Mouse (Mus musculus): ENCODE results near the gene Pacrg.
A peak's percentile ranks its signal among the peaks of the same experiment; 100 is the strongest.

The Pacrg gene

DNA sequence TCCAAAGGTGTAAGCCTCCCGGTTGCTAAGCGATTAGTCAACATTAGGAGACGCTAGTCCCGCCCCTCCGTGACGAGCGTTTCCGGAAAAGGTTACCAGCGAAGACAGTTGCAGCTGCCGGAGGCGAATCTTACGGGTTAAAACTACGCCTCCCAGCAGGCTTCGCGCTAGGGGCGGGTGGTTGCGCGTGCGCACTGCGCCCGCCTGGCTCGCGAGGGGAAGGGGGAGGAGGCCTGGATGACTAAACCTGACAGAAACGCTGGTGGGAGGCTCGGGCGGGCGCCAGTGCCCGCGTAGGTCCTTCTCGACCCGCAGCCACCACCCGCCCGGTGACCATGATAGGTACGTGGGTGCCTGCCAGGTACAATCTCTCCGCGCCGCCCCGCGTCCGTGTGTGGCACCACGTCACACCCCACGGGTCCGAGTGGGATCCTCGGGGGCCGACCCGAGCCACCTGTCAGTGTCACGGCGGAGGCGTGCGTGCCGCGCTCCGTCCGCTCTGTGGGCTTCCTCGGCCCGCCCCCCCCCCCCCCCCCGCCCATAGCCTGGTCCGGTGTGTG lies at the start of gene Pacrg, which contains the start of gene Prkn:
TSS of gene Pacrg (minus strand) at position 164 of the 560 bp plus-strand sequence.
TSS of gene Prkn (plus strand) at position 237 of the 560 bp plus-strand sequence.
- DNase-seq (ENCODE audit: low spot score in 2 of 2): peak; percentile 96 to 98

DNA sequence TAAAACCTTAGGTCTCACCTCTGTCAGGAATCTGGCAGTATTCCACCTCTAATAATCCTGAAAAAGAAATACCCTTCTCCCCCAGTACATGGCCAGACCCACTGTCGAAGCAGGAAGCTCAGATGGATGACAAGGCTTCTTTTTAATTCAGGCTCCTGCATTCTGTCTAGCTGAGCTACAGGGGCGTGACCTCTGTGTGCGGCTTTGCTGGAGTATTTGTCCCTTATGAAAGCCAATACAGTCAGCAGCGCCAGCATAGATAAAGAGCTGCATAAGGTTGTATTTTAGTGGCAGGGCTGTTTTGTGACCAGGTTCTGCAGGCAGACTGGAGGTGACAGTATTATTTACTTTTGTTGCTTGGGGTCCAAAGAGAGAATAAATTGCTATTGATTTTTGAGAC lies 47.8 kb upstream of the Pacrg start:
- no peak for DNase-seq (ENCODE audit: low spot score in 2 of 2)

DNA sequence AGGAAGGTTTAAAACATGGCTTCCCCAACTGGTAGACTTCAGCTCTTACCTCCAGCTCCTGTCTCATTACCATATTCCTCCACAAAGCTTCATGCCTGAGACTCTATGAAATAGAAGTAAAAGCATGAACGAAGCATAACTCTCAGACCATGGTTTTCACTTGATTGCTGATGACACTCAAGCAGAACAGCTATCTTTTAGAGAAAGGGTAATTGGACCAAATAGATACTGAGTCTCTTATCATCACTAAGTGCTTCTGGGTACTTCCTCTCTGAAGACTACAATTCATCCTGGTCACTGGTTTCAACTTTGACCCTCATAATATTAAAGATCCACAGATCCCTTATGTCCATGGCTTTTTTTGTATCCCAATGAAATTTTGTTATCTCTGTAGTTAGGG lies 42.1 kb upstream of the Pacrg start:
- no peak for DNase-seq (ENCODE audit: low spot score in 2 of 2)

DNA sequence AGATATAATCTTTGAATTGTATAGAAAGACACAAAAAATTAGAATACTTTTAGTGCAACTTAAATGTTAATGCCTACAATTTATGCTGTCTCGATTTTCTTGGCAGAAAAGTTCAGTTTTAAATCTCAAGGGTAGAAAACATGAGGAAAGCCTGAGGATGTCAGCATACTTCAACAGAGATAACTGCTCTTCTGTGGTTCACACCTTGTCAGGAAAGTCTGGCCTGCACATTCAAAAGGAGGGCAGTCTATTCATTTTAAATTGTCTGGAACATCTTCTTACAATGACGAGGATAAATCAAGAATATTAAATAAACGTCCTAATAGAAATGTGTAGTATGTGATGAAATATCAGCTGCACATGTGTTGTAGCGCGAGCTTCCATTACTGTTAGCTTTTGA lies 38.9 kb upstream of the Pacrg start:
- no peak for DNase-seq (ENCODE audit: low spot score in 2 of 2)

DNA sequence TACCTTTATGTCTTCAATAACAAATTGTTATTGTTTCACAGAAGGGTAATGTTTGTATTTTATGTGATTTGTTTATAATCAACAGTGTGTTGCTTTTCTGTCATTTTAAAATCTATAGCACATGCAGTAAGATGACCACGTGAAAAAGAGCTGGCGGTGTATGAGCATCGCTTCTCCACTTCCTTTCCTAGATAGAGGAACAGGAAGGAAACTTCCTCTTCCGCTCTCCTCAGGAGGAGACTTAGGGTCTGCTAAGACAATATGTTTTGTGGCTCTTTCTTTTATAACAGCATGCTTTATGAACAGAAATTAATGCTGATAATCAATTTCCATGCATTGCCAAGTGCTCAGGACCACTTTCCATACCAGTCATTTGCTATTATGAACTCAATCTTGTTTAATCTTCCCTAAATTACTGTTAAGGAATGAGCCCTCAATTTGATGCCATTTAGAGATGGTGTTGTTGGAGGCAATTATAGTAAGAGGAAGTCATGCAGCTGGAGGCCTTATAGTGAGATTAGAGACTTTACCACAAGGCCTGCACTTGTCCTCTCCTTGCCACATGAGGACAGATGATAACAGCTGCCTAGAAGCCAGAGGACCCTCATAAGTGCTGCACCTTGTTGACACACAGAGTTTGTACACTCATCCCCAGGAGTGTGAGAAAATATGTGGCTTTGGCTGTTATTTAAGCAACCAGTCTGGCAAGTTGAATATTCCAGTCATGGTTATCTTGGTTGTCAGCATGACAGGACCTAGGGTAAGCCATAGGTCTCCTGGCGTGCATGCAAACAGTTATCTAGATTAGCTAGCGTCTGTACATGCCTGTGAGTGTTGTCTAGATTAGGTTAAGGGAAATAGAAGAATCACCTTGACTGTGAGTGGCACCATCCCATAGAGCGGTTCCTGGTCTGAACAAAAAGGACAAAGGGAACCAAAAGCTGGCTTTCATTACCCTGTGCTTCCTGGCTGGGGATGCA lies 34.4 kb upstream of the Pacrg start:
- DNase-seq (ENCODE audit: low spot score in 2 of 2): no peak

DNA sequence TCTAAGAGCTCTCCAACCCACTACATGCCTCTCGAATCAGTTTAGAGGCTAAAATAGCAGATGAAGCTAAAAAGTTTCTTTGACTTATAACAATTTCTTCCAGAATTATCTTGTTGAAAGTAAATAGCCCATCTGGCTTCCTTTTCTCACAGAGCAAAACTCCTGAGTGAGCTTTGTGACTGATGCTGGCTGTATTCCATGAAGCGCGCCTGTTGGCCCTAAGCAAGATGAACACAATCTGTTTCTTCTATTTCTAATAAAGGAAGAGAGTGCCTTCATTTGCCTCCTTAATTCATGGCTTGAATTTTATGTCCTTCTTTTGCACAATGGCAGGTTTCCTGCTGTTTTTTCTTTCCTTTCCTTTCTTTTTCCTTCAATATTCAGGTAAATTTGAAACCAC lies 14.1 kb upstream of the Pacrg start:
- no peak for DNase-seq (ENCODE audit: low spot score in 2 of 2)

DNA sequence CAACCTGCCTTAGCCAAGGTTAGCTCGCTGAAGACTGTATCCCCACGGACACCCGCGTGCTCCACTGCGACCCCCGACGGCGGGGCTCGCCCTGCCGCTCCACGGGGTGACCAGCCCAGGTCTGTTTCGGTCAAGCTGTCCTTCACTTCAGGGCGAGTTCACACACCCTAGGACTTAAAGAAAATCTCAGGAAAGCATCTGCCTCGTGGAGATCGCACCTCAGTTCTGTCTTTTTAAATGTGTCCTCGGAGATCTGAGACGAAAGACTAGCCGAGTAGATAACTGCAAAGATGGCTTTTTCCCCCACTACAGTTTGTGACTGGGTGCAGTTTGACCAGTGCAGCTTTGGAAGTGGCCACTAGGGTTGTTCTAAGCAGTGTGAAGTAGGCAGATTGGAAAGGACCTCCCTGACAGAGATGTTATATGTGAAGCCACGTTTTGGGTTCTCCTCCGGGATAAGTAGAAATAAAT lies 655 bp upstream of the Pacrg start:
- peak; percentile 49 to 54 for DNase-seq (ENCODE audit: low spot score in 2 of 2)

DNA sequence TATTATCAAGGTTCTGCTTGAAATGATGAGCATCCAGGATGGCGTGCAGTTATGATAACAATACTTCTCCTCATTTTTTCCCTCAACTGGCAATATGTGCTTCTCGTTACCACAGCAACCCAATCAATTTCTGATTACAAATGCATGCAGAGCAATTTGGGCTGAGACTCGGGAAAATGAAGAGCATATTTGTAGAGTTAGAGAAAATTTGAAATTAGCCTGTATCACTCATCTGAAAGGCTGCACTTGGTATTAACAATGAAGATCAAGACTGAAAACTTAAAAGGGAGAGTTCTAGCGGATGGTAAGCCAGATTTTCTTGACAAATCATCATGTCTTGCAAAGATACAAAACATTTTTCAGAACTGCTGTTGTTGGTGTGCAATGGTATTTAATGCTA lies 21.1 kb downstream of the Pacrg start:
- DNase-seq (ENCODE audit: low spot score in 2 of 2): no peak

DNA sequence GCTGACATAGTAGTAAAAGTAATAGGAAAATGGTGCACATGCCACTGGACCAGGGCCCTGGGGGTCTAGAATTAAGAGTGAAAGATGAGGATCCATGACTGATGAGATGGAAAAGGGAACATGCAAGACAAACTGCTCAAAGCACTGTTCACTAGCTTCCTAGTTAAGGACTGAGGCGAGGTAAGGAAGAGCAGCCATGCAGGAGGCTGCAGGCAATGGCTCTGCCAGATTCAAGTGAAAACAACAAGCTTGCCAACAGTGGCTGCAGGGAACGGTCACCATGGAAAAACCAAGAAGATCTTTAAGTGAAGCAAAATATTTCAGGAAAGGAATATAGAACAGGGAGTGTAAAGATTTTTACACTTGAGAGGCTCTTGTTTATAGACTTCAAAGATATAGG lies 31.5 kb downstream of the Pacrg start:
- no peak for DNase-seq (ENCODE audit: low spot score in 2 of 2)

DNA sequence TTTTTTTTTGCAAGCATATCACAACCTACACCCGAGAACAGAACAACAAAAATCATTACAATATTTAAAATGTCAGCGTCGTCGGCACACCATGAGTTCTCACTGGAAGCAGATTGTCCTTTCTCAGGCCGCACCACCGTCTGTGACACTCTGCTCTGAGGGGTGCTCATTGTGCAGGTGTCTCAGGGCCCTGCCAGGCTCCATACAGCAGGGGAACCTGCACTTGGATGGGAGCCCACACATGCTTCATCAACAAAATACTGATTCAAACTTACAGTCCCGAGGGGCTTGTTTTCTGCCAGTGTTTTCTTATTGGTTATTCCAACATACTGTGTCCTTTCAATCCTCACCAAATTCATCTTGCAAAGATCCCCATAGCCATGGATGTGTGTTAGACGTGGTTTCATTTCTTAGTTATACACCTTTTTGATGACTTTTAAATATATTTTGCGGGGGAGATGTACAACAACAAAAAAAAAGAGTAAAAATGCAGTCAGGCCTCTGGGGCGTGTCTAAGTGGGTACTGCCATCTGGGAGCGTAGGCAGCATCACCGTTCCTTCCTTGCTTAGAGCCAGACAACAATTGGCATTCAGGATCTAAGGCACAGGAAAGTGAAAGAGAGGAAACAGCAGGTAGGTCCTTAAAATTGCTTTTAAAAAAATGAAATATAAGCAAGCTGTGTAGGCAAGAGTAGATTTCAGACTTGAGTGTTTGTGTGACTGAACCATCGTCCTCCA lies 32.7 kb downstream of the Pacrg start:
- DNase-seq (ENCODE audit: low spot score in 2 of 2): no peak

DNA sequence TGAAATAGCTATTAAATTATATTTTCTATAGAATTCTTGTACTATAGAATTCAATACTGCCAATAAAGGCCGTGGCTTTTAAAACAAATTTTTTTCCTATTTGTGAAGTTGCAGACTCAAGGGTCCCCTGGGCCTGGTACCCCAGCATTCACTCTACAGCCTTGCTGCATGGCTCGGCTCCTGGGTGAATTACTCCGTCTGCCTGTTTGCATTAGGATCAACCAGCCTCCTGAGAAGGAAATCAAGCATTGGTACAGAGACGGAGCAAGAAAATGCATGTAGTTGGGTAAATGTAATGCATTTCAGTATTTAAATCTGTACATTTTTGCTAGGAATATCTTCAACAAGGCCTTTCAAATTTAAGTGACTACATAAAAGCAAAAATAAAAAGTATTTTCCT lies 33.4 kb downstream of the Pacrg start:
- no peak for DNase-seq (ENCODE audit: low spot score in 2 of 2)

DNA sequence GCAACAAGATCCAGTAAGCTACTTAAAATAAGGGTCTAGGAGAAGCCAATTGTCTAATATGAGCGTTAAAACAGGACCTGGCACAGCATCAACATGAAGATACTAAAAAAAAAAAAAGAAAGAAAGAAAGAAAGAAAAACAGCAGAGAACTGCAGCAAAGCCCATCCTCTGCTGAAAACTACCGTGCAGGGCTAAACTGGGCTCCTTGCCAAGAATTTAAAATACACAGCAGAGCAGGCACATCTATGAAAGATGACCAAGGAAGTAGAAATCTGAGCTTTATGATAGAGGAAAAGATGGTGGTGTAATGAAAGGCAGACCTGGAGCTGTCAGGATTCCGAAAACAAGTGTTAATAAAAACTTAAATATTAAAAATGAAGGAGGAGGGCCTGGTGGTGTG lies 48.5 kb downstream of the Pacrg start:
- DNase-seq (ENCODE audit: low spot score in 2 of 2): no peak

DNA sequence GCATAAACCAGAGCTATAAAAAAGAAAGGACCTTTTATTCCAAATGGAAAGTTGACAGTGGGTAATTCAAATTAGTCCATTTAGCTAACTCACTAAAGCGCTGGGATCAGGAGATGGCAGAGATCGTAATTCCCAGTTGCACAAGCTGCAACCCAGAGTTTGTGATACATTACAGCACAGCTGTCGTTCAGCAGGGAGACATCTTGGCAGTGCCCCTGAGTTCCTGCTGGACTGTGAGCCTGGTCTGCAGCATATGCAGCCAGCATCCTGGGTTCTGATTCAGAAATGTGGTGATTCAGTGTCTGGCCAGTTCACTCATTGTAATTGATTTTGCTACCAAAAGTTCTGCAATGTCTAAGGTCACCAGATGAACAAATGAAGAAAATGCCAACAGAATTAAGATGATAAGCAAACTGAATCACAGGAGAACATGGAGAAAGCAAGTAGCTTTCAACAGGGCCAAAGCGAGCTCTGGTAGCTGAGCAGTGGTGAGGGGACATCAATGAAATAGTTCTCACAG lies 55.6 kb downstream of the Pacrg start:
- DNase-seq (ENCODE audit: low spot score in 2 of 2): no peak

DNA sequence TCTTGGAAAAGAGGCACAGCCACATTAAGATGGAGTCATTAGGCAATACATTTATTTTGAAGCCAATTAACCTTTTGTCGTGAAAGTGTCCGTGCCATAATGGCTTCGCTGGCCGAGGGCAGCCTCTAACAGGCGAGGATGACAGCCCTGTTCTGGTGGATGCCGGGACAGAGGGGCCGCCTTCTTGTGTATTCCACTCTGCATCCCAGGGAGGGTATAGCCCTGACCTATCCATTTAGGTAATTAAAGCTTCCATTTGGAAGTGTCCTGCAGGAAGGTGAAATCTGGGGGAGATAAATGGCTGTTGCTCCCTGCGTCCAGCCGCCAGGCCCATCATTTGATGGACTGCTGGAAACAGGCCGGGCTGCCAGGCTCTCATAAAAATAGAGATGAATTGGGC lies 63.6 kb downstream of the Pacrg start:
- no peak for DNase-seq (ENCODE audit: low spot score in 2 of 2)

DNA sequence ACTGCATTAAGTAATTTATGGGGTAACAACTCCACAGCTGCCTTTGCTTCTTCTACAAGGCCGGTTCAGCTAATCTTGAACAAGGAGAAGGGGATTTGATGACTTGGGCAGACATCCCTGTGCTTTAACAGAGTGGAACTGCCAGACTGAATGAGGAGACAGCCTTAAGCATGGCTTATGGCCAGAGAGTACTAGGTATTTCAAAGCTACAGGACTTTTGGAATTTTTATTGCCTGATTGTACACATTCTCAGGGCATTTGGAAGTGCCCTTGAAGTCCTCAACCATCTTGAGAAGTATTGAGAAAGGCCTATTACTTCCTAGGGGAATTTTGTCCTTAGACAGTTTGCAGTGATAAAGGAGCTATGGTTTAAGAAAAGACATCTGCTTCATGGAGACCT lies 65.6 kb downstream of the Pacrg start:
- no peak for DNase-seq (ENCODE audit: low spot score in 2 of 2)

DNA sequence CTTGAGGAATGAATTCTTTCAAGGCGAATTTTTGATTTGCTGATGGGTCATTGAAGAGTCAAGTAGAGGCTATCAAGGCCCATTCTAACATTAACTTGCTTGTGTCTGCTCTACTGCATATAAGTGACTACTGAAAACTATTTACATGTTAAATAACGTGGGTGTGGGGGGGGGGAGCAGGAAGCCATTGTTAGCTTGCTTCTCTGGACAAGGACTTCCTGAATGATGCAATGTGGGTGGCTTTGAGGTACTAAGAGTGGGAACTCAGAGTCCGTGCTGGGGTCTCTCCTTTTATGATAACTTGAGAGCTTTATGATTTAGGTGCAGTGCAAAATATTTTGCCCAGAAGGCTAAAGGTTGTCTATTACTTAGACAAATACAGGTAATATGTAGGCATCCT lies 67.9 kb downstream of the Pacrg start:
- DNase-seq (ENCODE audit: low spot score in 2 of 2): no peak

DNA sequence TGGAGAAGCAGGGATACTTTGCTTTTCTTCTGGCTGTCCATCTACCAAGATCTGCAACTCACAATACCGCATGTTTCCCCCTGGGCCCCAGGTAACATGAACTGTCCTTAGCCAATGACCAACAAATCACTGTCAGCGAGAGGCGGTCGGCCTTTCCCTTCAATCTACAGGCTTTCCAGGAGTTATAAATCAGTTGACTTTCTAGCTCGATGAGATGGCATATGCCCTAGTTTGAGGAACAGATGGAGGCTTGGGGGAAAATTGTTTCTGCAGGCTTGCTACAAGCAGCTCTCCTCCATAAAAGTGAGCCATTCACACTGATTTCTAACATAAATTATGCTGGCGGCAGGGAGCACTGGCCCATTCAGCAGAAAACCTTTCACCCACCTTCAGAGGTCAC lies 70.2 kb downstream of the Pacrg start:
- no peak for DNase-seq (ENCODE audit: low spot score in 2 of 2)

DNA sequence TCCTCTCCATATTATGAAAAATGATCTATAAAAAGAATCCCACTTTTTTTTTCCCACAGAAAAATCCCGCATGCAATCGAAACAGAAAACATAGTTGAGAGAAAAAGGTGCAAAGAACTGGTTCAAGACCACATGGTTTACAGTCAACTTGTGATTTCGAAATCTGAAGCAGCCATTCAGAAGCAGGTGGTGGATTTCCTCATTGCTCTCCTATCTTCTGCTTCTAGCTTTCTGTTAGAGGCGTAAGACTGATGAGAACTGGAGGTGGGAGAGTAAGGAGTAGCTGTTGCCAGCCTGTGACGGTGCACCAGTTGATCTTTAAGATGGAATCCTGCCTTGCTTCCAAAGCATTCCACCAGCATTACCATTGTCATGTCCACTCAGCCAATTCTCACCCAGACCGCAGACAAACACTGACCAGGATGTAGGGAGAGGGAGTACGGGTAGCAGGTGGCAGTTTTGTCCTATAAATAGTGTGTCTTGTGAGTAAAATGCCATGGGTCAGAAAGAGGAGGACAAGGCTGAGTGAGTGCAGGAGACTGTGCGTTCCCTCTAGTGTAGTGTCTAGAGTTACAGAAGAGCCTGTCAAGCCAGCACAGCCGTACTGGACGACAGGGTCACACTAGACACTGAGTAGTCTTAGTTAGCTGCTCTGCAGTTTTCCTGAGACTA lies 73.2 kb downstream of the Pacrg start:
- DNase-seq (ENCODE audit: low spot score in 2 of 2): no peak

DNA sequence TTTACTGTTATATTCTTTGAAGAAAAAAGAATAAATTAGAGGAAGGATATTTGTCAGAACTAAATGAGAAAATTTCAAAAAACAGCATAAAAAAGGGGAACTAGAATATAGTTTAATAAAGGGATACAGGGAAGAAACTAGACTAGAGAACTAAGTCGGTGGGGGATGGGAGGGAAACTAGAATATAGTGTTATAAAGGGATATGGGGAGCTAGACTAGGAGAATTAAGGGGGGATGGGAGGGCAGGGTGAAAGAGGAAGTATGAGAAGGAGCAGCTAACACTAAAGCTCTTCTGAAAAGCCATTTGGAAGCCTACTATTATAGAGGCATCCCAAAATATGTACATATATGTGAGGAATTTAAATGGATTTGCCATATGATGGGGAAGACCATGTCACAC lies 75.8 kb downstream of the Pacrg start:
- DNase-seq (ENCODE audit: low spot score in 2 of 2): no peak

DNA sequence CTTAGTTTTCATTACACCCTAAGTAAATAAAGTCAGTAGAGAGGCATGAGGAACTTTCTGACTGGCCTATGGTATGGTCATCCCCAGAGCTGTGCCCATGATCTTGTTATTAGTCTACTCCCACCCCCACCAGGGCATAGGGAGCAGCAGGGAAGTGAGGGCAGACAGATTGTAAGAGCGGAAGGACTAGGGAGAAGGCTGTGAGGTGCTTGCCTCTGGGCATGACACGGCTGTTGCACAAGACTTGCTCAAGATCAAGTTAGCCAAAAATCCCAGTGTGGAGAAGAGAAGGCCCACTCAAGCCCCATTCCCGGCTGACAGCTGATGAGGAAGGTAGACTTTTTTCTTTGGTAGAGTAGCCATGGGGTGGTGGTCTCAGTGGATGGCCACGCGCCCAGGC lies 82.7 kb downstream of the Pacrg start:
- no peak for DNase-seq (ENCODE audit: low spot score in 2 of 2)

DNA sequence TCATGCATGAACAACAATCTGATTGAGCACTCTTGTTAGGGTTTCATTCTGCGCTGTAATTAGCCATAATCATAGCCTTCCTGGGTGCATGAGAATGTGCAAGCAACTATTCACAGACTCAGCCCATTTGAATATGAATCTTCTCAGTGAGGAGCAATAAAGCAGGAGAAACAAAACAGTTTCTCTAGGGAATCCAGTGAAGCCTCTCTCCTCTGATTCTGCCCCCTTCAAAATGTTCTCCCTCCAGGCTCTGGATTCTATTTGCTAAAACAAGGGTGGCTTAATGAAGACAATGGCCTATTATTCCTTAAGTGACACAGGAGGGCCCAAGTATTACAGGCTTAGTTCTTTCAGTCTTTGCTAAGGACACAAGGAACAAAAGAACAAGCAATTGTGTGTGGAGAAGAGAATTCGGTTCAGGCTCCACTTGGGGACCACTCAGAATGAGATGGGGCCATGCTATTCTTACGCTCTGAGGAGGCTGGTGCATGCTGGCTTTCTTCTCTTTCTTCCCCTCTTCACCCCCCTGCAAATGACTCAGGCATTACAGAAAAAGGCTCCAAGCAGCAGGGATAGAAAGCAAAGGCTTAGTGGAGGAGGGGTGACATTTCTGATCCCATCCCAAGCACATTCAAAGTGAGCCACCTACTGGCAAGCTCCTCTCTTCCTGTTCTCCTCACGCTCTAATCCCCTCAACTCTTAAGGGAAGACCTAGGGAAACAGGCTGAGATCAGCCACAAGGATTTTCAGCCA lies 95.2 kb downstream of the Pacrg start:
- peak; percentile 25 to 42 for DNase-seq (ENCODE audit: low spot score in 2 of 2)
